Mouse (Mus musculus) thymus, postnatal 10 days (tissue): ENCODE results near the gene U2surp.
A peak's percentile ranks its signal among the peaks of the same experiment; 100 is the strongest.
"Not testable (repeated sequence)": the region's sequence is repeated elsewhere in the genome, so short reads cannot be mapped to it uniquely, and the experiment has no call there.

ENCODE experiments used
- DNase-seq, 2 experiments: peaks; one replicate each; pipeline ENCODE4 v3.0.0; 2021; ENCODE audit warnings: low spot score in 2 of 2

Gene U2surp

GRCm38 (mm10) chr9:95539176-95539800 is 27.5 kb upstream of the U2surp start:
- no peak for DNase-seq

GRCm38 (mm10) chr9:95533817-95534216 is 22.0 kb upstream of the U2surp start:
- no peak for DNase-seq

- DNase-seq: no peak
Observed at GRCm38 (mm10) chr9:95531144-95531543, 19.3 kb upstream of the U2surp start.

GRCm38 (mm10) chr9:95527676-95528075 is 15.9 kb upstream of the U2surp start:
- DNase-seq: no peak

GRCm38 (mm10) chr9:95525961-95526360 is 14.2 kb upstream of the U2surp start:
- peak in 1 of 2 experiments; percentile 7 for DNase-seq

- DNase-seq: no peak
Observed at GRCm38 (mm10) chr9:95525376-95525775, 13.6 kb upstream of the U2surp start.

GRCm38 (mm10) chr9:95522561-95522960 is 10.8 kb upstream of the U2surp start:
- DNase-seq: no peak

- DNase-seq: no peak
Observed at GRCm38 (mm10) chr9:95521566-95521965, 9.8 kb upstream of the U2surp start.

GRCm38 (mm10) chr9:95521031-95521430 is 9.2 kb upstream of the U2surp start:
- DNase-seq: no peak

GRCm38 (mm10) chr9:95520563-95520962 is 8.8 kb upstream of the U2surp start:
- no peak for DNase-seq

GRCm38 (mm10) chr9:95514361-95514760 is 2.6 kb upstream of the U2surp start:
- not testable (repeated sequence) for DNase-seq

- no peak for DNase-seq
Observed at GRCm38 (mm10) chr9:95513776-95514175, 2.0 kb upstream of the U2surp start.

GRCm38 (mm10) chr9:95512331-95513030 is 685 bp upstream of the U2surp start:
- no peak for DNase-seq

- peak in 1 of 2 experiments; percentile 12 for DNase-seq
Observed at GRCm38 (mm10) chr9:95510693-95511404, 947 bp downstream of the U2surp start.

GRCm38 (mm10) chr9:95505666-95506065 is 6.1 kb downstream of the U2surp start:
- no peak for DNase-seq

- no peak for DNase-seq
Observed at GRCm38 (mm10) chr9:95499848-95500247, 11.9 kb downstream of the U2surp start.

GRCm38 (mm10) chr9:95495038-95495437 is 16.8 kb downstream of the U2surp start:
- no peak for DNase-seq

- no peak for DNase-seq
Observed at GRCm38 (mm10) chr9:95493393-95493792, 18.4 kb downstream of the U2surp start.

- DNase-seq: no peak
Observed at GRCm38 (mm10) chr9:95490003-95490402, 21.8 kb downstream of the U2surp start.

GRCm38 (mm10) chr9:95488861-95489260 is 22.9 kb downstream of the U2surp start:
- no peak for DNase-seq

- no peak for DNase-seq
Observed at GRCm38 (mm10) chr9:95479981-95480380, 31.8 kb downstream of the U2surp start.

GRCm38 (mm10) chr9:95478443-95478842 is 33.4 kb downstream of the U2surp start:
- DNase-seq: no peak

GRCm38 (mm10) chr9:95472926-95473325 is 38.9 kb downstream of the U2surp start:
- DNase-seq: peak in 1 of 2 experiments; percentile 15
